Mouse (Mus musculus) ES-E14 (cell line): Measurements from ENCODE around the gene Dab2ip. TPM values are rescaled to one million over a fixed set of nuclear protein-coding genes. Genes with fewer than 3 reads are reported as not detected.

ENCODE experiments used
- DNase-seq: peaks from one replicate; pipeline ENCODE4 v3.0.0-alpha.2; 2013; ENCODE audit warnings: low read depth, low spot score
- H3K27ac ChIP-seq: 2 replicates; pipeline ENCODE4 v1.5.1; 2012; ENCODE audit warnings: low read depth, mild to moderate bottlenecking, low read length, moderate library complexity, mixed read lengths; ENCODE audit not compliant: poor library complexity, insufficient read depth, severe bottlenecking
- H3K36me3 ChIP-seq: 2 replicates; pipeline ENCODE4 v1.6.1; 2012; ENCODE audit warnings: mild to moderate bottlenecking, low read length, moderate library complexity, mixed read lengths; ENCODE audit not compliant: control insufficient read depth, poor library complexity, insufficient read depth, severe bottlenecking
- H3K4me1 ChIP-seq, 2 experiments: fragments of 150-350 bp in 1 of 2; sonication (generic) in 1 of 2; 2 replicates each; pipeline ENCODE4 v1.6.1; 2012; ENCODE audit warnings: low read length in 2 of 2, mild to moderate bottlenecking in 1 of 2, mixed read lengths in 1 of 2; ENCODE audit not compliant: control insufficient read depth in 2 of 2, insufficient read depth in 2 of 2, poor library complexity in 1 of 2
- H3K4me3 ChIP-seq, 2 experiments: fragments of 150-350 bp in 1 of 2; sonication (generic) in 1 of 2; 2 replicates each; pipeline ENCODE4 v1.5.1; 2012; ENCODE audit warnings: low read length in 2 of 2, low read depth in 1 of 2, mild to moderate bottlenecking in 1 of 2, mixed read lengths in 1 of 2; ENCODE audit not compliant: insufficient read depth in 1 of 2, poor library complexity in 1 of 2, severe bottlenecking in 1 of 2
- H3K9ac ChIP-seq: 2 replicates; pipeline ENCODE4 v1.6.1; 2012; ENCODE audit warnings: low read depth, mild to moderate bottlenecking, low read length, mixed read lengths; ENCODE audit not compliant: poor library complexity, insufficient read depth, severe bottlenecking
- H3K9me3 ChIP-seq: fragments of 150-350 bp; sonication (generic); 2 replicates; pipeline ENCODE4 v1.6.1; 2012; ENCODE audit warnings: low read depth, mild to moderate bottlenecking, low read length; ENCODE audit not compliant: control insufficient read depth, insufficient read depth
- CHD2 ChIP-seq: IDR thresholded peaks from 2 replicates; pipeline ENCODE4 v1.6.1; 2014; ENCODE audit warnings: mild to moderate bottlenecking, low read depth, low read length, inconsistent platforms
- HCFC1 ChIP-seq: IDR thresholded peaks from 2 replicates; pipeline ENCODE4 v1.6.1; 2012; ENCODE audit warnings: low read length, inconsistent platforms, borderline replicate concordance; ENCODE audit not compliant: insufficient read depth
- MAFK ChIP-seq: IDR thresholded peaks from 2 replicates; pipeline ENCODE4 v1.6.1; 2014; ENCODE audit warnings: mild to moderate bottlenecking, low read depth, low read length, inconsistent platforms; ENCODE audit not compliant: insufficient read depth
- ZC3H11A ChIP-seq: IDR thresholded peaks from 2 replicates; pipeline ENCODE4 v1.6.1; 2012; ENCODE audit warnings: low read depth, mild to moderate bottlenecking, inconsistent platforms, low read length, borderline replicate concordance
- ZNF384 ChIP-seq: IDR thresholded peaks from 2 replicates; pipeline ENCODE4 v1.6.1; 2012; ENCODE audit warnings: low read depth, low read length, inconsistent platforms
- in situ Hi-C, 2 experiments: fragments of 600-800 bp; cut with MboI; formaldehyde crosslinking; loops; one replicate each; pipeline ENCODE4 v1.15.1; 2025; ENCODE audit warnings: low sequenced_read_pairs in 2 of 2, inconsistent platforms in 1 of 2; ENCODE audit not compliant: unreplicated experiment in 2 of 2
- total RNA-seq: library from RNA; depleted of rRNA; stranded (reverse); fragments of 300-350 nt; gene quantifications from 2 replicates; pipeline ENCODE4 v1.2.3, GENCODE M21; 2012

Gene Dab2ip
- total RNA-seq, 1 experiment: 46.9 TPM

- in situ Hi-C loops: no loop called here
- H3K9ac ChIP-seq: 0 out of 2 replicates have a peak overlapping the region, but pooled peaks have one; percentile 9
- H3K27ac ChIP-seq: no peak overlapping the region
- DNase-seq: no peak
- peaks cover 0 to 9% of the 10 kb centered on the region in 2 experiments; a peak in 2 of 4 replicates for H3K4me1 ChIP-seq
- TF ChIP-seq MAFK (no peak), CHD2 (no peak), ZNF384 (no peak), HCFC1 (no peak), ZC3H11A (no peak)
- peaks cover 33% of the 10 kb centered on the region for H3K36me3 ChIP-seq
- H3K9me3 ChIP-seq: no peaks in the 10 kb centered on the region
- no peak overlapping the region for H3K4me3 ChIP-seq
Measured at GRCm38 (mm10) chr2:35728633-35729032, 170.6 kb downstream of the Dab2ip start.

DNA sequence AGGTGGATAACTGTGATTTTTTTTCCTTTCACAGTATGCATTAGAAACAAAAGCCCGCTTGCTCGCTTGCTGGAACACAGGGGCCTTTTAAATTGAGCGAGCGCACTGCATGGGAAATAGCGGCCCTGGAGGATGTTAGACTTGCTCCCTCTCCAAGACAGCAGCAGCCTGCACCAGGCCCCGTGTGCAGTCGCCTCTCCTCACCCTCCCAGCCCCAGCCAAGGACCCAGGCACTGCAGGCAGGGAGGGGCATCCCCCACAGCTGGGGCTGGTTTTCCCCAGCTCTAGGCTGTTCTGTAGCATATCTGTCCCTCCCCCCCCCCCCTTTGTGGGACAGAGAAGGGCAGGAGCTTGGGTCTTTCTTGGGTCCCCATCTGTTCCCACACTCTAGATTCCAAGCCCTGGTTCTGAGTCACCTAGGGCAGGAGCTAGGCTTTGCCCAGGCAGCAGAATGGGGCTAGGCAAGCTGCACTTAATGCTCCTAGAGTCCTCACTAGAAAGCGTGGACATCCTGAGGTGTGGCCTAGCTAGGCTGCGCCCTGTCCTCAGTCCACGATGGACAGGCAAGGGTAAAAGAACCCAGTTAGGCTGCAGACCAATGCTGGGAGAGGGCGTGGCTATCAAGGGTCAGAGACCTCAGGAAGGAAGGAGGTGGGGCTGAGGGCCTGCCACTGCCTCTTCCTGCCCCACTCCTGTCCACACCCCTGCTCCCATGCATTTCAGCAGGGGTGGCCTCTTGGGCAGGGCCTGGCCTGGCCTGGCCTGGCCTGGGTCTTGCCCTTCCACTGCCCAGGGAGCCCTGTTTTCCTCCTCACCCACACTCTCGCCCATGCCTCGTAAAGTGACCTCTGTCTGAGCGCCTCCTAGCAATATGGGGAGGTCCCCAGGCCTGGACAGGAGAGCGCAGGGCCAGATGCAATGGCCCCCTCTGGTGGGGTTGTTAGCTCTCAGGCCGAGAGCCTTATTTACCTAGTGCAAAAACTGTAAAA is 171.3 kb downstream of the Dab2ip start:
- no peak for TF ChIP-seq ZNF384
- TF ChIP-seq HCFC1: no peak
- no peak for TF ChIP-seq MAFK
- no peak for TF ChIP-seq ZC3H11A
- no peak for TF ChIP-seq CHD2
- in situ Hi-C loops: no loop called here
- Histone ChIP-seq H3K9ac (peak overlapping the region; percentile 17; the same call in 1 of the 2 replicates), H3K4me1 (peaks cover 0 to 9% of the 10 kb centered on the region in 2 experiments; a peak in 2 of 4 replicates), H3K4me3 (no peak overlapping the region), H3K27ac (no peak overlapping the region), H3K9me3 (no peaks in the 10 kb centered on the region), H3K36me3 (peaks cover 31% of the 10 kb centered on the region)
- no peak for DNase-seq

DNA sequence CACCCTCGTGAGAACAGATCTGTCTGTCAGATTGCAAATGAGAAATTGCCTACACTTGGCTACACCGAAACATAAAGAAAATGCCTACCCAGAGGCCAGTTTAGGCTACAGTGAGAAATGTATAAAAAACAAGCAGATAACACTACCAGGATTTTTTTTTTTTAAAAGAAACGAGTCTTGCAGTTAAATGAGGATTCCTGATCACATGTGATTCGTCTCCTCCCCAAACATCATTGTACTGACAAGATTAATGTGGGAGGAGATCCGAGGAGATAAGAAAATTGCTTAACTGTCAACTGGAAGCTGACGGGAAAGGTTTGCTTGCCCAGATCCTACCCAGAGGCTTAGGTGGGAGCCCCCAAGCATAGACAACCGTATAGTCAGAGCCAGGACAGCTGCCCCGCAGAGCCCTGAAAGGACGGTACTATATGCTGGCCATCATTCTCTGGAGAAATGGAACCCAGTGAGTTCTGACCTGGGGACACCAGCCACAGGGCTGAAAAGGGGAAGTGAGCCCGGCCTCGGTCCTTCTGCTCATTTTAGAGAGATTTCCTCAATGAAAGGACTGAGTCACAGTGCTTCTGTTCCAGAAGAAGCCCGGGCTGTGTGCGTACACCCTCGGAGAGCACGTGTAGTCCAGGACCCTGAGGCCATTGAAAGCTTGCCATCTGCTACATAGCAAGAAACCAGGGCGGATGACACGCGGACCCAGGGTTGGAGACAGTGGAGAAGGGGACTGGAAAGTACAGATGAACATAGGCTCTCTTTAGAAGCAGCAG is 173.8 kb downstream of the Dab2ip start:
- Histone ChIP-seq H3K36me3 (peaks cover 22% of the 10 kb centered on the region), H3K4me1 (peaks cover 3 to 13% of the 10 kb centered on the region in 2 experiments; a peak in 3 of 4 replicates), H3K27ac (no peak overlapping the region), H3K4me3 (no peak overlapping the region), H3K9ac (no peak overlapping the region), H3K9me3 (no peaks in the 10 kb centered on the region)
- in situ Hi-C loops: no loop called here
- TF ChIP-seq ZC3H11A (no peak), ZNF384 (no peak), HCFC1 (no peak), MAFK (no peak), CHD2 (no peak)
- DNase-seq: no peak

DNA sequence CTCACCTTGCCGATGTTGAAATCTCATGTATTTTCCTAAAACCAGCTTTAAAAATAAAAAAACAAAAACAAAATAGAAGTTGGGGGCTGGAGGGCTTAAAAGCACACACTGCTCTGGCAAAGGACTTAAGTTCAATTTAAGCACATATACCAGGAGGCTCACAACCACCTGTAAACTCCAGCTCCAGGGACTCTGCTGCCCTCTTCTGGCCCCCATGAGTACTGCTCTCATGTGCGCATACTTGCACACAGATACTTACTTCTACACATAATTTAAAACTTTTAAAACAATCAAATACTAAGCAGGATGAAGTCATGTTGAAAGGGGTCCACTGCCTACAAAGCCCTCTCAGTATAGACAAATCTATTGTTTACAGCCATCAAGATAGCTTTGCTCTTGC is 176.9 kb downstream of the Dab2ip start:
- TF ChIP-seq CHD2: no peak
- no peak for TF ChIP-seq MAFK
- no peak for TF ChIP-seq HCFC1
- TF ChIP-seq ZNF384: no peak
- peak; percentile 60; the same call in 1 of the 2 replicates for TF ChIP-seq ZC3H11A
- Histone ChIP-seq H3K27ac (no peak overlapping the region), H3K9ac (no peak overlapping the region), H3K9me3 (no peaks in the 10 kb centered on the region), H3K4me3 (no peak overlapping the region), H3K4me1 (peaks cover 3 to 14% of the 10 kb centered on the region in 2 experiments; a peak in 3 of 4 replicates), H3K36me3 (peaks cover 3% of the 10 kb centered on the region; the same call in 1 of the 2 replicates)
- in situ Hi-C loops: no loop called here
- DNase-seq: peak; percentile 38
